Mouse (Mus musculus) stomach, embryonic 16.5 days (tissue): ENCODE results near the gene Capg. TPM values are rescaled to one million over a fixed set of nuclear protein-coding genes. Genes with fewer than 3 reads are reported as not detected.

Experiments used
- ATAC-seq: fragments of 200-750 bp; cut with Nextera tagmentation; 2 replicates; pipeline ENCODE4 v1.8.0; 2017; ENCODE audit warnings: moderate number of reproducible peaks, moderate TSS enrichment; ENCODE audit not compliant: insufficient read depth, low FRiP score
- H3K27ac ChIP-seq: fragments of 300-500 bp; sonication (generic); 2 replicates; pipeline ENCODE4 v1.5.1; 2014; ENCODE audit warnings: low read length
- H3K27me3 ChIP-seq: fragments of 300-500 bp; sonication (generic); 2 replicates; pipeline ENCODE4 v1.6.1; 2014; ENCODE audit warnings: low read length, control low read depth, mixed read lengths; ENCODE audit not compliant: control insufficient read depth, insufficient read depth
- H3K36me3 ChIP-seq: fragments of 300-500 bp; sonication (generic); 2 replicates; pipeline ENCODE4 v1.6.1; 2014; ENCODE audit warnings: low read length; ENCODE audit not compliant: control insufficient read depth, insufficient read depth
- H3K4me1 ChIP-seq: fragments of 300-500 bp; sonication (generic); 2 replicates; pipeline ENCODE4 v1.6.1; 2014; ENCODE audit warnings: low read length, control low read depth, mixed read lengths; ENCODE audit not compliant: control insufficient read depth, insufficient read depth
- H3K4me2 ChIP-seq: fragments of 300-500 bp; sonication (generic); 2 replicates; pipeline ENCODE4 v1.6.1; 2014; ENCODE audit warnings: low read depth, low read length, mixed read lengths
- H3K4me3 ChIP-seq: fragments of 300-500 bp; sonication (generic); replicated peaks from 2 replicates; pipeline ENCODE4 v1.5.1; 2014; ENCODE audit warnings: mild to moderate bottlenecking, low read length
- H3K9ac ChIP-seq: fragments of 300-500 bp; sonication (generic); 2 replicates; pipeline ENCODE4 v1.6.1; 2014; ENCODE audit warnings: low read length
- H3K9me3 ChIP-seq: fragments of 300-500 bp; sonication (generic); replicated peaks from 2 replicates; pipeline ENCODE4 v1.6.1; 2016; ENCODE audit warnings: low read length, control low read depth; ENCODE audit not compliant: control insufficient read depth
- WGBS: fragments of 180-500 bp; shearing (Covaris S2); extraction: QIAGEN DNeasy Blood & Tissue Kit; methylation state at CpG from one replicate; pipeline ENCODE4 v1.1.7; 2014; 5-methylcytosine and 5-hydroxymethylcytosine counted together
- polyA plus RNA-seq: library from polyadenylated mRNA; unstranded; fragments of >200 nt; fragmentation: Nextera tagmentation; extraction: Ambion mirVana; gene quantifications from 2 replicates; pipeline ENCODE4 v1.2.1, GENCODE M21; 2015

Gene Capg
- polyA plus RNA-seq, 1 experiment from 2014 or later, result 142 TPM

- H3K4me2 ChIP-seq, result peak overlapping the region; percentile 68
- H3K9me3 ChIP-seq, result no peaks in the 10 kb centered on the region
- H3K27ac ChIP-seq, result no peak overlapping the region; the same call in 1 of the 2 replicates
- no peaks in the 10 kb centered on the region for H3K36me3 ChIP-seq
- WGBS, result under 1% methylated on average over 16 of the region's 16 CpGs
- peak overlapping the region; percentile 60 for H3K4me3 ChIP-seq
- H3K27me3 ChIP-seq, result no peaks in the 10 kb centered on the region
- H3K4me1 ChIP-seq, result peaks cover 7% of the 10 kb centered on the region; the same call in 1 of the 2 replicates
- H3K9ac ChIP-seq, result peak overlapping the region; percentile 73
- peak; percentile 97 for ATAC-seq
Measured at GRCm38 (mm10) chr6:72538562-72539031, 5.6 kb upstream of the Capg start.

- no peaks in the 10 kb centered on the region for H3K36me3 ChIP-seq
- 74% methylated on average over 12 of the region's 12 CpGs for WGBS
Measured at GRCm38 (mm10) chr6:72543265-72543850, 833 bp upstream of the Capg start.

GRCm38 (mm10) chr6:72545377-72545776 is 1.2 kb downstream of the Capg start:
- WGBS, result 65% methylated on average over 7 of the region's 7 CpGs
- no peak overlapping the region for H3K4me3 ChIP-seq
- H3K36me3 ChIP-seq, result no peaks in the 10 kb centered on the region
- no peak overlapping the region for H3K4me2 ChIP-seq
- ATAC-seq, result no peak
- H3K27ac ChIP-seq, result no peak overlapping the region
- H3K9me3 ChIP-seq, result no peaks in the 10 kb centered on the region
- no peaks in the 10 kb centered on the region for H3K27me3 ChIP-seq
- no peak overlapping the region for H3K9ac ChIP-seq
- peaks cover 7% of the 10 kb centered on the region for H3K4me1 ChIP-seq

More at GRCm38 (mm10) chr6:72543265-72543850, 833 bp upstream of the Capg start:
- H3K27me3 ChIP-seq, result no peaks in the 10 kb centered on the region
- no peaks in the 10 kb centered on the region for H3K9me3 ChIP-seq
- H3K4me1 ChIP-seq, result peaks cover 9% of the 10 kb centered on the region
- H3K9ac ChIP-seq, result no peak overlapping the region
- no peak for ATAC-seq
- peak overlapping the region; percentile 73; the same call in 1 of the 2 replicates for H3K27ac ChIP-seq
- no peak overlapping the region for H3K4me2 ChIP-seq
- H3K4me3 ChIP-seq, result no peak overlapping the region

GRCm38 (mm10) chr6:72547121-72547520 is 2.9 kb downstream of the Capg start:
- Histone ChIP-seq H3K27me3 (no peaks in the 10 kb centered on the region), H3K9ac (no peak overlapping the region), H3K4me3 (no peak overlapping the region), H3K36me3 (no peaks in the 10 kb centered on the region), H3K9me3 (no peaks in the 10 kb centered on the region), H3K27ac (no peak overlapping the region), H3K4me2 (no peak overlapping the region), H3K4me1 (peaks cover 16% of the 10 kb centered on the region)
- ATAC-seq, result no peak
- WGBS, result 95% methylated on average over 2 of the region's 2 CpGs

- WGBS, result 56% methylated on average over 3 of the region's 3 CpGs
- H3K27me3 ChIP-seq, result no peaks in the 10 kb centered on the region
- peaks cover 16% of the 10 kb centered on the region for H3K4me1 ChIP-seq
- H3K9ac ChIP-seq, result no peak overlapping the region
- H3K27ac ChIP-seq, result no peak overlapping the region
- H3K4me2 ChIP-seq, result no peak overlapping the region
- no peak for ATAC-seq
- no peaks in the 10 kb centered on the region for H3K9me3 ChIP-seq
- no peak overlapping the region for H3K4me3 ChIP-seq
- H3K36me3 ChIP-seq, result no peaks in the 10 kb centered on the region
Measured at GRCm38 (mm10) chr6:72547862-72548261, 3.7 kb downstream of the Capg start.

- Histone ChIP-seq H3K27ac (peak overlapping the region; percentile 94), H3K9me3 (no peaks in the 10 kb centered on the region), H3K36me3 (no peaks in the 10 kb centered on the region), H3K4me3 (peak overlapping the region; percentile 16), H3K9ac (peak overlapping the region; percentile 41; the same call in 1 of the 2 replicates), H3K4me2 (peak overlapping the region; percentile 31), H3K27me3 (no peaks in the 10 kb centered on the region), H3K4me1 (peaks cover 16% of the 10 kb centered on the region)
- WGBS, result 45% methylated on average over 9 of the region's 9 CpGs
- ATAC-seq, result peak; percentile 42; the same call in 1 of the 2 replicates
Measured at GRCm38 (mm10) chr6:72549041-72549580, 4.9 kb downstream of the Capg start.

GRCm38 (mm10) chr6:72550025-72550424 is 5.8 kb downstream of the Capg start:
- H3K27me3 ChIP-seq, result no peaks in the 10 kb centered on the region
- peak overlapping the region; percentile 41; the same call in 1 of the 2 replicates for H3K9ac ChIP-seq
- no peaks in the 10 kb centered on the region for H3K36me3 ChIP-seq
- ATAC-seq, result no peak
- H3K4me2 ChIP-seq, result peak overlapping the region; percentile 31
- peak overlapping the region; percentile 94 for H3K27ac ChIP-seq
- no peaks in the 10 kb centered on the region for H3K9me3 ChIP-seq
- H3K4me1 ChIP-seq, result 0 out of 2 replicates have a peak, but pooled peaks cover 11% of the 10 kb centered on the region
- H3K4me3 ChIP-seq, result peak overlapping the region; percentile 16; the same call in 1 of the 2 replicates
- WGBS, result 65% methylated on average over 6 of the region's 6 CpGs

- Histone ChIP-seq H3K4me1 (0 out of 2 replicates have a peak, but pooled peaks cover 11% of the 10 kb centered on the region), H3K9ac (no peak overlapping the region), H3K27me3 (no peaks in the 10 kb centered on the region), H3K4me3 (no peak overlapping the region), H3K9me3 (no peaks in the 10 kb centered on the region), H3K27ac (peak overlapping the region; percentile 94), H3K4me2 (peak overlapping the region; percentile 31; the same call in 1 of the 2 replicates), H3K36me3 (no peaks in the 10 kb centered on the region)
- no peak for ATAC-seq
- WGBS, result 80% methylated on average over 10 of the region's 10 CpGs
Measured at GRCm38 (mm10) chr6:72550503-72551100, 6.4 kb downstream of the Capg start.
